Mouse (Mus musculus): ENCODE results near the gene Wdr48. TPM values are rescaled to one million over a fixed set of nuclear protein-coding genes. Genes with fewer than 3 reads are reported as not detected.
A peak's percentile ranks its signal among the peaks of the same experiment; 100 is the strongest.

Gene Wdr48
- total RNA-seq, 2 experiments from 2014 or later: 69.2 to 79.7 TPM

DNA sequence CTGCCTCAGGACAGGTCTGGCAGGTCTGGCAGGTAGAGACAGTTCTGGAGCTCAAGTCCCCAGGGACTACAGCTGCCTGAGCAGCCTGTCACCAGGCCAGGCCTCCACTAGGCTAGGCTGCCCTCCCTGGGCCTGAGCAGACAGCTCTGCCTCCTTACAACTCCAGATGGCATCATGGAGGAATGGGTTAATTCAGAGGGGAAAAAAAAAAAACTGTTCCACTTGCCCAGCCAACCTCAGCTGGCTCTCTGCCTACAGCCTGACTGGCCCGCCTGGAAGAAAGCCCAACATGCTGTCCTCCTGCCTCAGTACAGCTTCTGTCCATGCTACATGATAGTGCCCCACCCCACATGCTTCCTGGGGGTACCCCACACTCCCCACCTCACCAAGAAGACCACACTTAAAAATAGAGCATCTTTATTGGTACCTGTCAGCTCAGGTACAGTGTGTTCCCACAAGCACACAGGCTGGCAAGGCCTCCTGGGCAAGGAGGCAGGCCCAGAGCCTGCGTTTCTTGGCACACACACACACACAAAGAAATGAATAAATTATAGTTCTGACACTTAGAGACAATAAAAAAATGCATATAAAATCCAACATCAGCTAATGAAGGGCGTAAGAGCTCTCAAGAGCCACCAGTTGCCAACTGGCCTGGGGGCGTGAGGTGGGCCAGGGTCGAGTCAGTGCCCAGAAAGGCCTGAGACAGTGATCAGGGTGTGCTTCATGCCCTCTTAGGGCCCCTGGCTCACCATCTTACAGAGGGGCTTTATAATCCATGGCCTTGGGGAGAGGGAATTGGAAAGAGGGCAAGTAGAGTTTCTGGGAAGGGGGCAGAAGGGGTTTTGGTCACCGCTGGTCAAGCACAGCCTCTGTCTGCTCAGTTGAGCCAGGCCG lies 76.3 kb downstream of the Wdr48 start:
- DNase-seq: peak in 1 of 2 experiments; percentile 61

- DNase-seq: no peak
Observed at GRCm38 (mm10) chr9:119972166-119972565, 77.5 kb downstream of the Wdr48 start.

- DNase-seq: no peak
Observed at GRCm38 (mm10) chr9:119972582-119972981, 77.9 kb downstream of the Wdr48 start.

- no peak for DNase-seq
Observed at GRCm38 (mm10) chr9:119973281-119973680, 78.6 kb downstream of the Wdr48 start.

DNA sequence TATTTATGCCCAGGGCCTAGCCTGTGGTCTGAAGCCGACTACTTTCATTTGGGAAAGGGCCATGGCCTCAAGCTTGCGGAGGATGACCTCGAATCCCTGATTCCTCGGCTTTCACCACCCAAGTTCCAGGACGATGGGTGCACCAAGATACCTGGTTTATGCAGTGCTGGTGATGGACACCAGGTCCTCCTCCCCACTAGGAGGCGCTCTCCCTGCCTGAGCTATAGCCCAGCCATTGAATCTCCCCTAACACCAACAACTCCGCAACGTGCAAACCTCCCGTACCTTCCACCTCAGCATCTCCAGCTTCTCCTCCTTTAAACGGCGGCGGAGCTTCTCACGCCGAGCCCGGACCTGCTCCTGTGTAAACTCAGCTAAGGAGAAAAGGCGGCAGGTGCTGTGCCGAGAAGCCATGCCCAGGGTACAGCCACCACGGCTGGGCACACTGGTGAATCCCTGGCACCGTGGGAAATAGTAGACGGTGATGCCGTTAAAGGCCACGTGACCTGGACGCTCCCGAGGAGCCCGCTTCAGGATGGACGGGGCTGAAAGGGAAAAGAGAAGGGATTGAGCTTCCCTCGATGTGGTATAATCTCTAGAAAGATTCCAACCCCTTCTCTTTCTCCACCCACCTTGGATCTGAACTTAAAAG lies 79.3 kb downstream of the Wdr48 start:
- DNase-seq: no peak

DNA sequence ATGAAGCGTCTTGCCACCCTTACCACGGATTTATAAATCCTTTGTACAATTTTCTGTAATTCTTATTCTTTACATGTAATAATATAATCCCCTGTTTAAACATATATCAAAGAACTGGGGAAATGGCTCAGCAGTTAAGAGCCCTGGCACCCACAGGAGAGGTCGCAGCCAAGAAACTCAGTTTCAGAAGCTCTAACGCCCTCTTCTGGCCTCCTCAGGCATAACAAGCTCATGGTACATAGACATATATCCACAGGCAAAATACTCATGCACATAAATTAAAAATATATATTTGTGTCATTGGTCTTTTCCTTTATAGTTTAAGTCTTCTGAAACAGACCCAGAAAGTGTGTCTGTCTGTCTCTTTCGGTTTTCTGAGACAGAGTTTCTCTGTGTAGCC lies 79.9 kb downstream of the Wdr48 start:
- no peak for DNase-seq

GRCm38 (mm10) chr9:119975286-119975685 lies 80.6 kb downstream of the Wdr48 start:
- DNase-seq: no peak

Other genes with a start within 250 kb of the Wdr48 start
- gene Scn10a, start 175.6 kb upstream of the Wdr48 start, total RNA-seq (2021): not detected
- gene Scn11a, start 69.4 kb upstream of the Wdr48 start, total RNA-seq (2021): not detected
- gene Gorasp1, start 42.7 kb downstream of the Wdr48 start, total RNA-seq (2021): 10 to 100 TPM; 33.4 to 35.2 TPM
- gene Ttc21a, start 42.7 kb downstream of the Wdr48 start, total RNA-seq (2021): under 1 TPM; 0.80 to 0.86 TPM
- 10 to 100 TPM; 12.8 to 15.5 TPM for gene Csrnp1, start 89.8 kb downstream of the Wdr48 start, total RNA-seq (2021)
- under 1 TPM; 0.05 to 0.20 TPM for gene Xirp1, start 128.7 kb downstream of the Wdr48 start, total RNA-seq (2021)
- 10 to 100 TPM; 29.0 to 30.9 TPM for gene Cx3cr1, start 175.0 kb downstream of the Wdr48 start, total RNA-seq (2021)
- gene Ccr8, start 197.2 kb downstream of the Wdr48 start, total RNA-seq (2021): not detected
- 10 to 100 TPM; 26.9 to 29.1 TPM for gene Slc25a38, start 215.5 kb downstream of the Wdr48 start, total RNA-seq (2021)
- 100 to 1,000 TPM; 428 to 437 TPM for gene Rpsa, start 232.8 kb downstream of the Wdr48 start, total RNA-seq (2021)